Mouse (Mus musculus): ENCODE measurements at regions not wholly inside any gene's neighbourhood (a gene's known extent, or its start where the extent isn't known, plus 50 kb on each side); places are given as distances from the start of the nearest gene placed in this dataset.

DNA sequence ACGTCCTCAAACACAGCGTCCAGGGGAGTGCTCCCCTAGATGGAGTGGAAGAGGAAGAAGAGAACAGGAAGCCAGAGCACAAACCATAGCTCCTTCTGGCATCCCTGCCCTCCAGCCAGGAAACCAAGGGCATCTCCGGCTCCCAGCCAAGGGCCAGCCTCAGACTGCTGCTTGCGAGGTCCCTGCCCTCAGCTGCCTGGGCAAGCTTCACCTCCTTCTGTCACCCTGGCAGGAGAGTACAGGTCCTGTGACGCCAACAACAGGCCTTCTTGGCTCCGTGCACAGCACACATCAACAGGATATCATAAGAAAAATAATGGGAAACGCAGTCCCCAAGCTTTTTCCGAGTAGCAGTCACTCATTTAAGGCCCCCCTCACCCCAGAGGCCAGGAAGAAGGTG lies 212.9 kb upstream of the Mocs1 start:
- no peak for DNase-seq (ENCODE audit: low spot score)

GRCm38 (mm10) chr17:49219512-49220197 lies 208.5 kb upstream of the Mocs1 start:
- no peak for DNase-seq (ENCODE audit: low spot score)

DNA sequence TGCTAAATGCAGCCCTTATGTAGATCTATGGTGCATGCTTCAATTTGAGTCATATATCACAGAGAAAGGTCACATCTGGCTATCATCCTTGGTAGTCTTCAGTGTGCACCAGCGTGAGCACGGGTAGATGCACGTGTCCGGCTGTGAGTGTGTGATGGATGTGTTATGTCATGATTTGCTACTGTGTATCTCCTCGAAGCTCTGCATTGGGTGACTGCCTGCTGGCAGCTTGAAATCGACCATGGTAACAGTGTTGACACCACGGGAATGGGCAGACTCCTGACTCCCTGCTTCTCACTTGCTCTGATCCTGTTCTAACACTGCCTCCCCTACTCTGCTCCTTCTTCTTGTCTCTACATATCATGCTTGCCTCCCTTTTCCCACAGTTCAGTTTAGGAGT lies 204.9 kb upstream of the Mocs1 start:
- no peak for DNase-seq (ENCODE audit: low spot score)

- DNase-seq (ENCODE audit: low spot score), result no peak
Observed at GRCm38 (mm10) chr17:49223651-49224050, 204.5 kb upstream of the Mocs1 start.

GRCm38 (mm10) chr17:49225255-49226015 lies 202.7 kb upstream of the Mocs1 start:
- no peak for DNase-seq (ENCODE audit: low spot score)

DNA sequence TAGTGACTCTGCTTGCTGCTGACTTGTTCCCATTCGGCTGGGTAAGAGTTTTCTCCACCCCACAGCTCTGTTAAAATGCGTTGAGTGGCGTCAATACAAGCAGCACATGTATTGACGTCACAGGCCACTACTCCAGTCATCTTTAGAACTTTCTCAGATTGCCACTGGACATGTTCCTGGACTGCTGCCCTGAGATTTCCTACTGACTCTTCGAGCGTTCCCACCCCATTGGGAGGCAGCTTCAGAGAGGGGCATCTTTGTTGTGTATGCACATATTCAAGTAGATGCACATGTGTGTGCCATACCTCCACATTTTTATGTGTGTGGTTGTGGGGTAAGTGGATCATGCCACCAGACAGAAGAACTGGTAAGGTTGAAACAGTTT lies 202.2 kb upstream of the Mocs1 start:
- DNase-seq (ENCODE audit: low spot score), result no peak

DNA sequence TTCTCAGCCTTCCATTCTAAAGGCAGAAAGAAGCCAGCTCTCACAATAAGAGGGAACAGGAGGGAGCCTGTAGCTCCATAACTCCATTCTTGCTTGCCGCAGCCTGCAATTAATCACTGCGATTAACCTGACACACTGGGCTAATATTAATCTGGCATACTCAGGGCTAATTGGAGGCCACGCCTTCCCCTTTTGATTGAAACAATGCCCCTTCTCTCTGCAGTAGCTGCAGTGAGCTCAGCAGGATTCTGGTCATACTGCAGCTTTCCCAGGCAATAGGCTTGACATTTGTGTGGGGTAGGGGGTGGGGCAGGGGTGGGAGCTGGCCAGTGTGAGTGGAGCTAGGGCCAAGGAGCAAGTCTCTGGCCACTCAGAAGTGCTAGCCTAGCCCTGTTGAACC lies 196.9 kb upstream of the Mocs1 start:
- DNase-seq (ENCODE audit: low spot score), result no peak

GRCm38 (mm10) chr17:49240097-49240496 lies 188.1 kb upstream of the Mocs1 start:
- DNase-seq (ENCODE audit: low spot score), result no peak

GRCm38 (mm10) chr17:49243419-49243818 lies 184.7 kb upstream of the Mocs1 start:
- no peak for DNase-seq (ENCODE audit: low spot score)

- no peak for DNase-seq (ENCODE audit: low spot score)
Observed at GRCm38 (mm10) chr17:49245013-49245412, 183.1 kb upstream of the Mocs1 start.

DNA sequence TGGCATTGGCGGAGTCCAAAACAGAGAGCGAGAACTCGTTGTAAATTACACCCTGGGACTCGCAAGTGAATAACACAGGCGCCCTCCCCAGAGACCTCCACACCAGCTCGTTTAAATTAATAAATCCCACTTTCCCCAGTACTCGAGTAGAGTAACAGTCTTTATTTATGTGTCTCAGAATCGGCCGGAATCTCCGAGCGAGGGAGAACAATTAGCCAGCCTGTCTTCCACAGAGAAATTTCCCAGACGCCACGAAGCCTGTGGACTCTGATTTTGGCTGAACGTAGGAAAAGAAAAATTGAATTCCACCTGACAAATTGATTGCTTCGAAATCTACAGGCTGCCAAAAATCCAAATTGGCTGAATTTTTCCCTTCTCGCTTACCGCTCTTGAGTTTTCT lies 180.9 kb upstream of the Mocs1 start:
- no peak for DNase-seq (ENCODE audit: low spot score)

GRCm38 (mm10) chr17:49250726-49251537 lies 177.2 kb upstream of the Mocs1 start:
- DNase-seq (ENCODE audit: low spot score), result no peak

DNA sequence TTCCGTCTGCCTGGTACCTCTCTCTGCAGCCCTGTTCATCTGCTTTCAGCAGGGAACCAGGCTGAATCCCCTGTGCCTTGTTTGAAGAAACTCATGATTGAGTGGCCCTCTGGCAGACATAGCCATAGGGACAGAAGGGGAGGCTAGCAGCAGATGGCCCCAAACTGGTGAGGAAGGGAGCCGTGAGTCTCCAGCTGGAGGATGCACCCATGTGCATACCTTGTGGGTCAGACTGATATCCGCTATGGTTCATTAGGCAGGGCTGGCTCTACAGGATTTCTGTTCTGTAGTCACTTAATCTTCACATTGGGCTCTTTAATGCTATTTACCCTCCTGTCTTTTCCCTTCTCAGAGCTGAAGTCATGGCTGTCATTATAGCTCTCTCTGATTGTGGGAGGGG lies 175.9 kb upstream of the Mocs1 start:
- no peak for DNase-seq (ENCODE audit: low spot score)

DNA sequence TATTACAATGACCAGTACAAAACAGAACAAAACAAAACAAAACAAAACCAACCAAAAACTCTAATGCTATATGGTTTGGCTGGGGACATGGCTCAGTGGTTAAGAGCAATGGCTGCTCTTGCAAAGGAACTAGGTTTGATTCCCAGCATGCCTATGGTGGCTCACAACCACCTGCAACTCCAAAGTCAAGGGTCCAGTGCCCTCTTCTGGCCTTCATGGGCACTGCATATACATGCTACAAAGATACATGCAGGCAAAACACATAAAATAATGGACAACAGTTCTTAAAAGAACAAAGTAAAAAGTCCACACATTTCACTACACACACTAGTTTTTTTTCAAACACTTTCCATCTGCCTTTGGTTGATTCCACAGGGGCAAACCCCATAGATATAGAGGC lies 169.7 kb upstream of the Mocs1 start:
- DNase-seq (ENCODE audit: low spot score), result no peak

- DNase-seq (ENCODE audit: low spot score), result no peak
Observed at GRCm38 (mm10) chr17:49262394-49262793, 165.8 kb upstream of the Mocs1 start.

- DNase-seq (ENCODE audit: low spot score), result peak; percentile 4
Observed at GRCm38 (mm10) chr17:49266343-49266742, 161.8 kb upstream of the Mocs1 start.

GRCm38 (mm10) chr17:49269943-49270342 lies 158.2 kb upstream of the Mocs1 start:
- no peak for DNase-seq (ENCODE audit: low spot score)

DNA sequence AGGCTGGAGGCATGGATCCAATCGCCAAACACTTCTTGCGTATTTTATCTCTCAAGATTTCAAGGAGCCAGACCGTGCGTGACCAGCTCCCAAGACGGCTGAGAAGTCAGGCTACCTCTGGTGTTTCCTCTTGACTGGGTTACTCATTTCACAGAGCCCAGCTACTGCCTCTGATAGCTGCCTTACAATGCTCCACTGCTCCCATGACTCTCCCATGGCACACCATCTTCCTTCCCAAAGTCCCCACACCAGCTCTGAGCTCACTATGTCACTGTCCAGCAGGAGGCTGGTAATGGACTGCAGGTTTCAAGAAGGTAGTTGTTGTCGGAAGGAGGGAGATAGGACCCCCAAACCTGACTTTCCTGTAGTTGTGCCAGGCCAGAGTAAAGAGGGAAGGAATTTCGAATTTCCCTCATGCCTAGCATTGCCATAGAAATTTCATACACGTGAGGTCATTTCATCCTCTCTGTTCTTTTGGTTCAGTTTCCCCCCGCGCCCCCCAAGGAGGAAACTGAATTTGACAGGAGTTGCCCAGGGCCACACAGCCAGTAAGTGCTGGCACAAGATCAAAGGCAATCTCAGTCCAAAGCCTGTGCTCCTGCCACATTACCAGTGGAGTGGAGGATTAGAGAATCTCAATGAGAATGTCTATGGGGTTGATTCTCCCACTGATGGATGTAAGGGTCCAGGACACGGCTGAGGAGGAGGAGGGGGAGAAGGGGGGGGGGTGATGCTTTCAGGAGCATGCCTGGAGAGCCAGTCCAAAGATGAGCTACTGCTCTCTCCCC lies 155.3 kb upstream of the Mocs1 start:
- DNase-seq (ENCODE audit: low spot score), result no peak

DNA sequence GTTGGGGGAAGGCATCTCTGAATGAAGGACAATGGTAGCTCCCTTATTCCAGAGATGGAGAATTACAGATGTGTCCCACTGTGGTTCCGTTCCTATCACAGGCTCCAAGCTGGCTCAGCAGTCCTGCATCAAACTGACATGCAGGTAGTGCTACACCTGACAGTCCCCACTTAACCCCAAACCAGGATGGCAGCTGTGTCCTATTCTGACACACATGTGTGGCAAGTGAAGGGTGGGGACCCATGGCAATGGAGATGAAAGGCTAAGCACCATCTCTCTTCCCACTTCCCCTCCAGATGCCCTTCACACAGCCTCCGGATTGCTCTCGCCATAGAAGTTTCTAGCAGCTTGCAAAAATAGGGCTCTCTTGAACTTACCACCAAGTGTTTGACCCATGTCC lies 153.2 kb upstream of the Mocs1 start:
- DNase-seq (ENCODE audit: low spot score), result no peak

- no peak for DNase-seq (ENCODE audit: low spot score)
Observed at GRCm38 (mm10) chr17:49275421-49275820, 152.7 kb upstream of the Mocs1 start.

DNA sequence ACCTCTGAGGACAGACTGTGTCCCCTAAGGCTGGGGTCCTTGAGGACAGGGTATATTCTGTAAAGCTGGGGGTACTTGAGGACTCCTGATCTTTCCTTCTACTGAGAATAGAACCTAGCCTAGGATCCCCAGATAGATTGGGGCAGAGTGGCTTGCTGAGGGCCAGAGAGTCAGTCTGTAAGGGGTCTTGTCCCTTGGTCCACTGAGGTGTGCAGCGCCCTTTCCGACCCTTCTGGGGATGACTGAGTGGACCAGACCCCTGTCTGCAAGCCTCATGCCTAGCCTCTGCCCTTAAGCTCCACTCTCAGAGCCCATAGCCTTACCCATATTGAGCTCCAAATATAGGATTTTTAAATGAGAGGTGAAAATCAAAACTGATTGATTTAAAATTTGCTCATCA lies 152.2 kb upstream of the Mocs1 start:
- DNase-seq (ENCODE audit: low spot score), result no peak

- no peak for DNase-seq (ENCODE audit: low spot score)
Observed at GRCm38 (mm10) chr17:49278541-49278940, 149.6 kb upstream of the Mocs1 start.

Data from adipocyte (in vitro differentiated cells).